Mouse (Mus musculus): ENCODE data around the gene Emg1. TPM values are rescaled to one million over a fixed set of nuclear protein-coding genes. Genes with fewer than 3 reads are reported as not detected.

Emg1 gene
- polyA plus RNA-seq, 1 experiment from 2014 or later, result 254 TPM

GRCm38 (mm10) chr6:124699962-124700610 lies 11.9 kb downstream of the Emg1 start:
- no peaks in the 10 kb centered on the region for H3K4me1 ChIP-seq (ENCODE audit: control insufficient read depth, insufficient read depth, low read length)
- H3K27ac ChIP-seq (replicated peaks; ENCODE audit: low read depth, low read length), result no peak overlapping the region
- no peak overlapping the region for H3K4me2 ChIP-seq (ENCODE audit: low read depth, low read length)
- ATAC-seq (replicated peaks; ENCODE audit: insufficient number of reproducible peaks, low FRiP score, low TSS enrichment, low read depth) (no peak; the same call in 1 of the 2 replicates), DNase-seq (ENCODE audit: low spot score) (no peak)
- WGBS, result 80% methylated on average over 11 of the region's 11 CpGs
- H3K27me3 ChIP-seq (ENCODE audit: control insufficient read depth, insufficient read depth, low read length), result no peaks in the 10 kb centered on the region
- no peaks in the 10 kb centered on the region for H3K9me3 ChIP-seq (replicated peaks; ENCODE audit: control insufficient read depth, low read length)
- no peak overlapping the region for H3K9ac ChIP-seq (replicated peaks; ENCODE audit: low read length)
- no peaks in the 10 kb centered on the region; the same call in 1 of the 2 replicates for H3K36me3 ChIP-seq (replicated peaks; ENCODE audit: control insufficient read depth, insufficient read depth, low read depth, low read length)
- H3K4me3 ChIP-seq (ENCODE audit: low read depth, low read length), result no peak overlapping the region

DNA sequence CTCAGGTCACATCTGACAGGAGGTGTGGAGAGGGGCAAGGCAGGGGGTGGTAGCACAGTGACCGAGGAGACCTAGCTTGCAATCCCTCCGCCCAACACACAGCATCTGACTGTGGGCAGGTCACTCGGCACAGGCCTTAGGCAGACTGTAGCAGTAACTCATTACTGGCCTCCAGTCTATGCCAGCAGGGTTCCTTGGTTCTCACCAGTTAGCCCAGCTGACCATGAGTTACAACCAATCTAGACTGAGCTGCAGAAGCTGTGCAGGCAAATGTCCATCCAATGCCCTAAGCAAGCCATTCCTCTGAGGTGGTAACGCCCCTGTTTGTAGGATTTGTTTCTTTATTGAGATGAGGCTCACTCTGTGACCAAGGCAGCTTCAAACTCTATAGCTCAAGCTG lies 12.6 kb downstream of the Emg1 start:
- Histone ChIP-seq H3K9ac (replicated peaks; ENCODE audit: low read length) (no peak overlapping the region), H3K27me3 (ENCODE audit: control insufficient read depth, insufficient read depth, low read length) (no peaks in the 10 kb centered on the region), H3K4me2 (ENCODE audit: low read depth, low read length) (no peak overlapping the region), H3K4me3 (ENCODE audit: low read depth, low read length) (no peak overlapping the region), H3K36me3 (replicated peaks; ENCODE audit: control insufficient read depth, insufficient read depth, low read depth, low read length) (no peaks in the 10 kb centered on the region; the same call in 1 of the 2 replicates), H3K4me1 (ENCODE audit: control insufficient read depth, insufficient read depth, low read length) (no peaks in the 10 kb centered on the region), H3K27ac (replicated peaks; ENCODE audit: low read depth, low read length) (no peak overlapping the region), H3K9me3 (replicated peaks; ENCODE audit: control insufficient read depth, low read length) (no peaks in the 10 kb centered on the region)
- no peak for DNase-seq (ENCODE audit: low spot score)
- WGBS, result 89% methylated on average over 4 of the region's 4 CpGs
- ATAC-seq (replicated peaks; ENCODE audit: insufficient number of reproducible peaks, low FRiP score, low TSS enrichment, low read depth), result no peak

DNA sequence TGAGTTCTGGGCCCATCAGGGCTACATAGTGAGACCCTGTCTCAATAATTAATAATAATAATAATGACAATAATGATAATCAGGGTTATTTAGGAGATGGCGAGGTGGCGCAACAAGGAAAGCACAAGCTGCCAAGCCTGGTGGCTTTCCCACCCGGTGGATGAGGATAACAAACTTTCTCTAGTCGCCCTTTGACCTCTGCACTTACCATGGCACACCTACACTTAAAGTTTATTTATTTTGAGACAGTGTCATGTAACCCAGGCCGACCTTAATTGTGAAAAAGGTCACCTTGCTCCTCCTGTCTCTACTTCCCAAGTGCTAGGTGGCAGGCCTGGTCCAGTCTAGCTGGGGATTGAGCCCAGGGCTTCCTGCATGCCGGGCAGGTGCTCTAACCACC lies 13.2 kb downstream of the Emg1 start:
- Histone ChIP-seq H3K9ac (replicated peaks; ENCODE audit: low read length) (no peak overlapping the region), H3K4me2 (ENCODE audit: low read depth, low read length) (no peak overlapping the region), H3K36me3 (replicated peaks; ENCODE audit: control insufficient read depth, insufficient read depth, low read depth, low read length) (no peaks in the 10 kb centered on the region; the same call in 1 of the 2 replicates), H3K27ac (replicated peaks; ENCODE audit: low read depth, low read length) (no peak overlapping the region), H3K27me3 (ENCODE audit: control insufficient read depth, insufficient read depth, low read length) (no peaks in the 10 kb centered on the region), H3K4me3 (ENCODE audit: low read depth, low read length) (no peak overlapping the region), H3K4me1 (ENCODE audit: control insufficient read depth, insufficient read depth, low read length) (no peaks in the 10 kb centered on the region), H3K9me3 (replicated peaks; ENCODE audit: control insufficient read depth, low read length) (no peaks in the 10 kb centered on the region)
- no peak for DNase-seq (ENCODE audit: low spot score)
- 78% methylated on average over 6 of the region's 6 CpGs for WGBS
- no peak for ATAC-seq (replicated peaks; ENCODE audit: insufficient number of reproducible peaks, low FRiP score, low TSS enrichment, low read depth)

- H3K4me3 ChIP-seq (ENCODE audit: low read depth, low read length), result no peak overlapping the region
- no peaks in the 10 kb centered on the region for H3K9me3 ChIP-seq (replicated peaks; ENCODE audit: control insufficient read depth, low read length)
- H3K27ac ChIP-seq (replicated peaks; ENCODE audit: low read depth, low read length), result no peak overlapping the region
- H3K27me3 ChIP-seq (ENCODE audit: control insufficient read depth, insufficient read depth, low read length), result no peaks in the 10 kb centered on the region
- DNase-seq (ENCODE audit: low spot score) (no peak), ATAC-seq (replicated peaks; ENCODE audit: insufficient number of reproducible peaks, low FRiP score, low TSS enrichment, low read depth) (no peak)
- H3K4me2 ChIP-seq (ENCODE audit: low read depth, low read length), result no peak overlapping the region
- H3K9ac ChIP-seq (replicated peaks; ENCODE audit: low read length), result no peak overlapping the region
- no peaks in the 10 kb centered on the region; the same call in 1 of the 2 replicates for H3K36me3 ChIP-seq (replicated peaks; ENCODE audit: control insufficient read depth, insufficient read depth, low read depth, low read length)
- H3K4me1 ChIP-seq (ENCODE audit: control insufficient read depth, insufficient read depth, low read length), result no peaks in the 10 kb centered on the region
- WGBS, result 90% methylated on average over 7 of the region's 7 CpGs
Observed at GRCm38 (mm10) chr6:124696441-124697150, 15.4 kb downstream of the Emg1 start.

DNA sequence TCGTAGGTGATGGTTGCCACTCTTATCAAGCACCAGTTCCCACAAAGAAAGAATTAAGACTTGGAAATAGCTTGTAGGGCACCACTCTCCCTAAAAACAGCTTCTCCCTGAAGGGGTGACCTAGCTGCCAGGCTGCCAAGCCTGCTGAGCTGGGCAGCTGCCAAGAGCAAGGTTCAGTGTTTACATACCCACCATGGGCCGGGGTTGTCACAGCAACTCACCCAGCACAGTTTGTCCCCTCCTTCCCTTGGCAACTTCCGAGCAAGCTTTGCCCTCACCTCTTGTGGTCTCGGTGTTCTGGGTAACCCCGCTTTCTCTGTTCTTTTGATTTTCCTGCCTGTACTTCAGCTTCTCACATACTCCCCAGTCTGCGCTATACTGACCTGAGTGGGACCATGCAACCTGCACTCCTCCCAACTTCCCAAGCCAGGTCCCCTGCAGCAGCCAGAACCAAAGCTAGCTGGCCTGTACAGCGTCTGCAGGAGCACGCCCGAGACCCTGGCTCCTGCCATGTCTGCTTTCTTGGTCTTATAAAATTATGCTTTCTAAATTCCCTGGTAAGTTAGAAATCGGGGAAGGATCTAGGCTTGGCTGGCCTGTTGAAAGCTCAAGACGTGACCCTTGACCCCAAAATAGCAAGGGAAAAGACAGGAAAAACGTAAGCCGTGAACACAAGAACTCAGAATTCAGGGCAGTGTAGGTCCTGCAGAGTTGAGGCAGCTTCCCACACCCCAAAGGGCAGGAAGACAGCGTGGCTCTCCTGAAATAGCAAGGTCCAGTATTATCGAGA lies 17.6 kb downstream of the Emg1 start:
- no peak for ATAC-seq (replicated peaks; ENCODE audit: insufficient number of reproducible peaks, low FRiP score, low TSS enrichment, low read depth)
- Histone ChIP-seq H3K4me1 (ENCODE audit: control insufficient read depth, insufficient read depth, low read length) (no peaks in the 10 kb centered on the region), H3K9me3 (replicated peaks; ENCODE audit: control insufficient read depth, low read length) (no peaks in the 10 kb centered on the region), H3K4me3 (ENCODE audit: low read depth, low read length) (no peak overlapping the region), H3K27me3 (ENCODE audit: control insufficient read depth, insufficient read depth, low read length) (no peaks in the 10 kb centered on the region), H3K9ac (replicated peaks; ENCODE audit: low read length) (no peak overlapping the region), H3K36me3 (replicated peaks; ENCODE audit: control insufficient read depth, insufficient read depth, low read depth, low read length) (no peaks in the 10 kb centered on the region; the same call in 1 of the 2 replicates), H3K4me2 (ENCODE audit: low read depth, low read length) (no peak overlapping the region), H3K27ac (replicated peaks; ENCODE audit: low read depth, low read length) (no peak overlapping the region)
- DNase-seq (ENCODE audit: low spot score), result no peak
- 71% methylated on average over 15 of the region's 15 CpGs for WGBS

DNA sequence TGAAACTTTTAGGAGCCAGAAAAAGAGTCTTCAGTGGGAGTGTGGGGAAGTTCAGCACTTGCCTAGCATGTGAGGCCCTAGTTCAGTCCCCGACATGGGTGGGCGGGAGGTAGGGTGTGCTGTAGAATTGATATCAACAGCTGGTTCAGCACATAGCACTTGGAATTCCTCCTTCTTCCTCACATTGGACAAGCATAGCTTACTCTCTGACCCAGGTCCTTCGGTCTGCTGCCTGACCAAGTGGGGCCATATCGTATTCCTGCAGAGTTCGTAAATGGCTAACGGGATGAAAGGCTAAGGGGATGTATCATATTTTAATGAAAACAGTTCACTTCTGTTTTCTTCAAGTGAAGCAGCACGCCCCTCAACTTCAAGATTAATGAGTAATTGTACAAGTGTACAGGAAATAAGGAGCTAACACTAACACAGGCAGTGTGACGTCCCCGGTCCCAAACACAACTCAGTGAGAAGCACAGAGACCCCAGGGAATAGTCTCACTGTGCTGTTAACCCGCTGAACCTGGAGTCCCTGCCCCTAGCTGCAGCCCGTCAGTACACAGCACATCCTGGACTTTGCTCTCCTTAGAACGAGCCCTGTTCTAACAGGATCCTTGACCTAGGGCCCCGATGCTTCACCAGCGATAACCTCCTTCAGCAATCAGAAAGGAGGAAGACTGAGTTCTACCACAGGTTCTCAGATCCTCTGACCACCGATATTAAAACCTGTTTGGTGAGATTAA lies 18.6 kb downstream of the Emg1 start:
- WGBS, result 59% methylated on average over 15 of the region's 15 CpGs
- ATAC-seq (replicated peaks; ENCODE audit: insufficient number of reproducible peaks, low FRiP score, low TSS enrichment, low read depth) (no peak), DNase-seq (ENCODE audit: low spot score) (peak; percentile 23)
- no peaks in the 10 kb centered on the region for H3K36me3 ChIP-seq (replicated peaks; ENCODE audit: control insufficient read depth, insufficient read depth, low read depth, low read length)
- H3K4me2 ChIP-seq (ENCODE audit: low read depth, low read length), result no peak overlapping the region
- no peaks in the 10 kb centered on the region for H3K27me3 ChIP-seq (ENCODE audit: control insufficient read depth, insufficient read depth, low read length)
- H3K4me3 ChIP-seq (ENCODE audit: low read depth, low read length), result no peak overlapping the region
- no peaks in the 10 kb centered on the region for H3K9me3 ChIP-seq (replicated peaks; ENCODE audit: control insufficient read depth, low read length)
- H3K27ac ChIP-seq (replicated peaks; ENCODE audit: low read depth, low read length), result no peak overlapping the region
- no peaks in the 10 kb centered on the region for H3K4me1 ChIP-seq (ENCODE audit: control insufficient read depth, insufficient read depth, low read length)
- H3K9ac ChIP-seq (replicated peaks; ENCODE audit: low read length), result no peak overlapping the region

- Histone ChIP-seq H3K36me3 (replicated peaks; ENCODE audit: control insufficient read depth, insufficient read depth, low read depth, low read length) (no peaks in the 10 kb centered on the region), H3K9ac (replicated peaks; ENCODE audit: low read length) (no peak overlapping the region), H3K4me1 (ENCODE audit: control insufficient read depth, insufficient read depth, low read length) (no peaks in the 10 kb centered on the region), H3K4me3 (ENCODE audit: low read depth, low read length) (no peak overlapping the region), H3K27ac (replicated peaks; ENCODE audit: low read depth, low read length) (no peak overlapping the region), H3K4me2 (ENCODE audit: low read depth, low read length) (no peak overlapping the region), H3K27me3 (ENCODE audit: control insufficient read depth, insufficient read depth, low read length) (no peaks in the 10 kb centered on the region), H3K9me3 (replicated peaks; ENCODE audit: control insufficient read depth, low read length) (no peaks in the 10 kb centered on the region)
- ATAC-seq (replicated peaks; ENCODE audit: insufficient number of reproducible peaks, low FRiP score, low TSS enrichment, low read depth) (no peak), DNase-seq (ENCODE audit: low spot score) (no peak)
- 90% methylated on average over 3 of the region's 3 CpGs for WGBS
Observed at GRCm38 (mm10) chr6:124690517-124690916, 21.5 kb downstream of the Emg1 start.

All from embryonic facial prominence, embryonic 11.5 days (tissue).